Mouse (Mus musculus) ES-CJ7 (cell line): ENCODE data around the gene Platr17.

ENCODE experiments used
- DNase-seq: peaks from one replicate; pipeline ENCODE4 v3.0.0; 2011; ENCODE audit warnings: low read depth, low spot score

Platr17 gene

DNA sequence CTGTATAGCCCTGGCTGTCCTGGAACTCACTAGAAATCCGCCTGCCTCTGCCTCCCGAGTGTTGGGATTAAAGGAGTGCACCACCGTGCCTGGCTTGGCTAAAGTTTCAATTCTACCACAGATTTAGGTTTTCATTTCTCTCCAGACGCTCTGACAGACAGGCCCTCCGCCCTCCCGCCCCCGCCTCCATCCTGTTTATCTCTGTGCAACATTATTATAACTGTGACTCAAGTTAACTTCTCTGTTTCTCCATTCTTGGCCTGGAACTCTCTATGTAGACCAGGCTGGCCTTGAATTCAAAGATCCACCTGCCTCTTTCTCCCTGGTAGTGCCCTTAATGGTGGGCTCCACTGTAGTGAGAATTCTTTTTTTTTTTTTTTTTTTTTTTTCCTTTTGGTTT lies 2.4 kb upstream of the Platr17 start:
- DNase-seq, result no peak

DNA sequence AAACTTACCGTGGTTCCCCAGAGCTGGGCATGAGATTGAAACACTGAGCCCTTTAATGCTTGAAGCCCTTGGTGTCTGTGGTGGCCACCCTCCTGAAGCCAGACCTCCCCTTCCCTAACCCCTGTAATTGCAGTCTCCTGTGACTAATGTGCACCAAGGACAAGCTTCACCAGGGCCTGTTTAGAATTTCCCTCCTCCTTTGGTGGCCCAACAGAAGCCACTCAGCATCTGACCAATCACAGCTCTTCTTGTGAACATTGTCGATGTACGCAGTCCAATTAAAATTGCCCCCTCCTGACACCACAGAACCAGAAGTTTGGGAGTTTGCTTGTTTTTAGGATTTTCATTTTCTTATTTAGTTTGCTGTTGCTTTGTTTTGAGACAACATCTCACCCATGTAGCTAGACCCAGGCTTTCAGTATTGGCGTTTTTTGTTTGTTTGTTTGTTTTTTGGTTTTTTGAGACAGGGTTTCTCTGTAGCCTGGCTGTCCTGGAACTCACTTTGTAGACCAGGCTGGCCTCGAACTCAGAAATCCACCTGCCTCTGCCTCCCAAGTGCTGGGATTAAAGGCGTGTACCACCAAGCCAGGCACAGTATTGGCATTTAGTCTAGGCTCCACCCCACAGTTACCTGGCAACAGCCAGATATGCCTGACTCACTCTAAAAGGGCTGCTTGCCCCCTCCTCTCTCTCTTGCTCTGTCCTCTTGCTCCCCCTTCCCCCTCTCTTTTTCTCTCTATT lies 854 bp upstream of the Platr17 start:
- DNase-seq, result peak; percentile 77

- DNase-seq, result peak; percentile 65
These were observed 3.6 kb downstream of the Platr17 start for GRCm38 (mm10) chr17:33908331-33909076.

GRCm38 (mm10) chr17:33909077-33909868 lies 4.3 kb downstream of the Platr17 start, which contains the start of gene Daxx:
TSS of gene Daxx (plus strand) at chr17:33909414.
- peak; percentile 98 for DNase-seq

DNA sequence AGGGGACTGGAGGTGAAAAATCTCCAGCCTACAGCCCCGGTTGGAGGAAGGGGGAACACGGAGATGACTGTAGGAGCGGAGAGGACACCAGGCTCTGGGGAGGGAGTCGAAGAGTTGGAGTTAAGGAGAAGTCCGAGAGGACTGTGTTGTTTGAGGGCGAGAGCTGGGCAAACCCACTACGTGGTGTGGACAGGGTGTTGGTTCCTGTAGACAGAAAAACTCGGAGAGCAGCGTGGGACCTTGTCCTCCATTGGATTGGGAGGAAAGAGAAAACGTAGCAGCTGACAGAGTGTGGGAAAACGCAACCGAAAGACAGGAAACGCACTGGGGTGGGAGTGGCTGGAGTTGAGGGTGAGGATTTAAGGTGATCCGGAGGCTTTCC lies 4.9 kb downstream of the Platr17 start:
- peak; percentile 28 for DNase-seq

DNA sequence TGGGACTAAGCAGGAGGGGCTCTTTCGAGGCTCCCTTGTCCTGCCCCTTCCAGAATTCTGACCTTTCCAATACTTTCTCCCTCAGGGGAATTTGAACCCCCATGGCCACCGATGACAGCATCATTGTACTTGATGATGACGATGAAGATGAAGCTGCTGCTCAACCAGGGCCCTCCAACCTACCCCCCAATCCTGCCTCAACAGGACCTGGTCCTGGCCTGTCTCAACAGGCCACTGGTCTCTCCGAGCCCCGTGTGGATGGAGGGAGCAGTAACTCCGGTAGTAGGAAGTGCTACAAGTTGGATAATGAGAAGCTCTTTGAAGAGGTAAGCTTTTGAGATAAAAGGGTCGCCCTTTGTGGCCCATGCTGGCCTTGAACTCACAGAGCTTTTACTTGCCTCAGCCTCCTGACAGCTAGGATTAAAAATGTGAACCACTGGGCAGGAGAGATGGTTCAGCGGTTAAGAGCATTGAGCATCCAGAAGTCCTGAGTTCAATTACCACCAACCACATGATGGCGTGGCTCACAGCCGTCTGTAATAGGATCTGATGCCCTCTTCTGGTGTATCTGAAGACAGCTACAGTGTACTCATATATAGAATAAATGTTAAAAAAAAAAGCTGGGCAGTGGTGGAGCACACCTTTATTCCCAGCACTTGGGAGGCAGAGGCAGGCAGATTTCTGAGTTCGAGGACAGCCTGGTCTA lies 5.6 kb downstream of the Platr17 start:
- DNase-seq, result peak; percentile 60

DNA sequence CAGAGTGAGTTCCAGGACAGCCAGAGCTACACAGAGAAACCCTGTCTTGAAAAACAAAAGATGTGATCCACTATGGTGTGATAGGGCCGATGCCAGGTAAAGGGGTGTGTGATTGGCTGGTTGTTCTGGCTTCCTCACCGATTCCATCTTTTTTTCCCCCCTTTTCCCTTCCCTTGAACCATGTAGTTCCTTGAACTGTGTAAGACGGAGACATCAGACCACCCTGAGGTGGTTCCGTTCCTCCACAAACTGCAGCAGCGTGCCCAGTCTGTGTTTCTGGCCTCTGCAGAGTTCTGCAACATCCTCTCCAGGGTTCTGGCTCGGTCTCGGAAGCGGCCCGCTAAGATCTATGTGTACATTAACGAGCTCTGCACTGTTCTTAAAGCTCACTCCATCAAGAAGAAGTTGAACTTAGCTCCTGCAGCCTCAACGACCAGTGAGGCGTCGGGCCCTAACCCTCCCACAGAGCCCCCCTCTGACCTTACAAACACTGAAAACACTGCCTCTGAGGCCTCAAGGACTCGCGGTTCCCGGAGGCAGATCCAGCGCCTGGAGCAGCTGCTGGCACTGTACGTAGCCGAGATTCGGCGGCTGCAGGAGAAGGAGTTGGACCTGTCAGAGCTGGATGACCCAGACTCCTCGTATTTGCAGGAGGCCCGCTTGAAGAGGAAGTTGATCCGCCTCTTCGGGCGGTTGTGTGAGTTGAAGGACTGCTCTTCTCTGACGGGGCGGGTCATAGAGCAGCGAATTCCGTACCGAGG lies 6.3 kb downstream of the Platr17 start:
- DNase-seq, result no peak

DNA sequence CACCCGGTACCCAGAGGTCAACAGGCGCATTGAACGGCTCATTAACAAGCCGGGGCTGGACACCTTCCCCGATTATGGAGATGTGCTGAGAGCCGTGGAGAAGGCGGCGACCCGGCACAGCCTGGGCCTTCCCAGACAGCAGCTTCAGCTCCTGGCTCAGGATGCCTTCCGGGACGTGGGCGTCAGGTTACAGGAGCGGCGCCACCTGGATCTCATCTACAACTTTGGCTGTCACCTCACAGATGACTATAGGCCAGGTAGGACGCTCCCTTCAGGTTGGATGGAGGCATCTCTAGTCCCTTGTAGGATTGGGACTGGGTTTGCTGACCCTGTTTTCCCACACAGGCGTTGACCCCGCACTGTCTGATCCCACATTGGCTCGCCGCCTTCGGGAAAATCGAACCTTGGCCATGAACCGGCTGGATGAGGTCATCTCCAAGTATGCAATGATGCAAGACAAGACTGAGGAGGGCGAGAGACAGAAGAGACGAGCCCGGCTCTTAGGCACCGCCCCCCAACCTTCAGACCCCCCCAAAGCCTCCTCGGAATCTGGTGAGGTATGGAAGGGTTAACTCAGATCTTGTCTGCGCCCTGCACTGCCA lies 7.0 kb downstream of the Platr17 start:
- DNase-seq, result peak; percentile 60

DNA sequence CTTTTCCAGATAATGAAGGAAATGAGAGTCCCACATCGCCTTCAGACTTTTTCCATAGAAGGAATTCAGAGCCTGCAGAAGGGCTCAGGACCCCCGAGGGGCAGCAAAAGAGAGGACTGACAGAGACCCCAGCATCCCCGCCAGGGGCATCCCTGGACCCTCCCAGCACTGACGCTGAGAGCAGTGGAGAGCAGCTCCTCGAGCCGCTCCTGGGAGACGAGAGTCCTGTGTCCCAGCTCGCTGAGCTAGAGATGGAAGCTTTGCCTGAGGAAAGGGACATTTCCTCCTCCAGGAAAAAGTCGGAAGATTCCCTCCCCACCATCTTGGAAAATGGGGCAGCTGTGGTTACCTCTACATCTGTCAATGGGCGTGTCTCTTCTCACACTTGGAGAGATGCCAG lies 8.3 kb downstream of the Platr17 start:
- no peak for DNase-seq

GRCm38 (mm10) chr17:33913905-33914304 lies 9.0 kb downstream of the Platr17 start:
- DNase-seq, result no peak

GRCm38 (mm10) chr17:33914969-33915391 lies 10.0 kb downstream of the Platr17 start:
- DNase-seq, result peak; percentile 82

- peak; percentile 99 for DNase-seq
These were observed 10.8 kb downstream of the Platr17 start, which contains the start of the genes Tapbp and Zbtb22 for GRCm38 (mm10) chr17:33915671-33916250. TSS of gene Tapbp (plus strand) at chr17:33915899. TSS of gene Zbtb22 (plus strand) at chr17:33915904.

- DNase-seq, result peak; percentile 65
These were observed 11.4 kb downstream of the Platr17 start for GRCm38 (mm10) chr17:33916294-33916693.

DNA sequence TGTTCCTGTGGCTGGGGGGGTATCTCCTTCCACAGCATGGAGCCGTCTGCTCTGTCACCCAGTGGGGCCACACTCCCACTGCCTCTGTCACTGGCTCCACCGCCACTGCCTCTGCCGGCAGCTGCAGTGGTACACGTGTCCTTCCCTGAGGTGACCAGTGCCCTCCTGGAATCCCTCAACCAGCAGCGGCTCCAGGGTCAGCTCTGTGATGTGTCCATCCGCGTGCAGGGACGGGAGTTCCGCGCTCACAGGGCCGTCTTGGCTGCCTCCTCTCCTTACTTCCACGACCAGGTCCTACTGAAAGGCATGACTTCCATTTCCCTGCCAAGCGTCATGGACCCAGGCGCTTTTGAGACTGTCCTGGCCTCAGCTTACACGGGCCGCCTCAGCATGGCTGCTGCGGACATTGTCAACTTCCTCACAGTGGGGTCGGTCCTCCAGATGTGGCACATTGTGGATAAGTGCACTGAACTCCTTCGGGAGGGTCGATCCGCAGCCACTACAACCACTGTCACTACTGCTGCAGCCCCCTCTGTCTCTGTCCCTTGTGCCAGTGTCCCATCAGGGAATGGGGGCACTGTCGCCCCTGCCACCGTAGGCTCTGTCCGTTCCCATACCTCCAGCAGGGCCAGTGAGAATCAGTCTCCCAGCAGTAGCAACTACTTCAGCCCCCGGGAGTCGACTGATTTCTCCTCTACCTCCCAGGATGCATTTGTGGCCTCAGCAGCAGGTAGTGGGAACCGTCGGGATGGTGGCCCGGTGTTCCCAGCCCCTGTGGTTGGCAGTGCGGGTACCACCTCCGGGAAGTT lies 12.1 kb downstream of the Platr17 start:
- DNase-seq, result no peak

DNA sequence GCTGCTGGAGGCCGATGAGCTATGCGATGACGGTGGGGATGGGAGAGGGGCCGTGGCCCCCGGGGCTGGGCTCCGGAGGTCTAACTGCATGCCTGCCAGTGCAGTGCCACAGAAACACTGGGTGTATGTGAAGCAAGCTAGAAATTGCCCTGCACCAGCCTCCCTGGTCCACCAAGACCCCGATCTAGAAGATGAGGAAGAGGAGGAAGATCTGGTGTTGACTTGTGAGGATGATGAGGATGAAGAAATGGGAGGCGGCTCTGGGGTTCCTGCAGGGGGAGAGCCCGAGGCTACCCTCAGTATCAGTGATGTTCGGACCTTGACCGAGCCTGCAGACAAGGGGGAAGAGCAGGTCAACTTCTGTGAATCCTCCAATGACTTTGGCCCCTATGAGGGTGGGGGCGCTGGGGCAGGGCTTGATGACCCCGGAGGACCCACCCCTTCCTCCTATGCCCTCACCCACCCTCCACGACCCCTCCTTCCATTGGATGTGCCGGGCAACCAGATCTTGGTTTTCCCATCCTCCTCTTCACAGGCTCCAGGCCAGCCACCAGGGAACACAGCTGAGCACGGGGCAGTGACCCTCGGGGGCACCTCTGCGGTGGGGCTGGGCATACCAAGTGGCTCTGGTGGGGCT lies 12.8 kb downstream of the Platr17 start:
- no peak for DNase-seq

GRCm38 (mm10) chr17:33918293-33919203 lies 13.6 kb downstream of the Platr17 start:
- peak; percentile 65 for DNase-seq
